In genomic region chr2:23021721-23022120, GRCm38 (mm10) we compare ENCODE assay signal across 9 mouse cellular contexts. TPM values are rescaled to one million over a fixed set of nuclear protein-coding genes. Genes with fewer than 3 reads are reported as not detected.
A peak's percentile ranks its signal among the peaks of the same experiment; 100 is the strongest.
DNase-seq lines count a peak whose midpoint lies in the region; ATAC-seq lines count a peak whose summit lies in the region.
"Had no signal": no experiment of that assay in that cellular context is flagged by ENCODE, and none has a peak within 500 bp of the region (broad histone marks: within the 10 kb centered on the region; RNA-seq: fewer than 3 reads in every experiment).

No protein-coding gene starts in this region.

- DNase-seq in adrenal gland, adult (ENCODE audit: inconsistent age in 2 of 2, low spot score in 1 of 2) = peak; percentile 67 to 85
- no peak for DNase-seq in adrenal gland, postnatal 4 days (ENCODE audit: low spot score in 2 of 2)
- DNase-seq in adrenal gland, postnatal 36 days = peak; percentile 67 to 74
- peak; percentile 45 for DNase-seq in heart, postnatal 10 days
- DNase-seq in ovary, postnatal 36 days (ENCODE audit: low spot score) = no peak
- no peak for DNase-seq in B cell, adult 2 months
- no peak for DNase-seq in left cerebral cortex, postnatal 36 days (ENCODE audit: low spot score in 2 of 2)

- peak; percentile 64 for ATAC-seq in megakaryocyte, adult 5-6 weeks (ENCODE audit: poor library complexity, severe bottlenecking)
- ATAC-seq: midbrain, embryonic 16.5 days had no signal

- intact Hi-C loops in heart, postnatal 10 days (cut with DNase I) = loop anchor here (2.0 kb wide), 1 partner anchor 15 kb away; no protein-coding TSS in a partner anchor
- intact Hi-C loops in left cerebral cortex, postnatal 36 days (cut with DNase I) = no loop called here

RNA-seq across cellular contexts. Expression of gene Abi1, which starts 18.3 kb away (rescaled TPM):
- total RNA-seq in adrenal gland, postnatal 4 days (2021) = 10 to 100 TPM; 80.8 to 87.5 TPM
- total RNA-seq in adrenal gland, postnatal 36 days (2021) = 10 to 100 TPM; 67.3 to 72.7 TPM
- total RNA-seq in heart, postnatal 10 days (2021) = 10 to 100 TPM; 43.2 to 45.1 TPM
- total RNA-seq in megakaryocyte, adult 5-6 weeks (2015) = 144 TPM in 2 replicates
- total RNA-seq in megakaryocyte, adult 5-6 weeks (2017) = 185 and 235 TPM in 2 replicates
- total RNA-seq in left cerebral cortex, postnatal 36 days (2021) = 100 to 1,000 TPM; 143 to 145 TPM

RNA-seq across cellular contexts. Expression of gene Acbd5, which starts 46.2 kb away (rescaled TPM):
- 10 to 100 TPM; 73.3 to 73.4 TPM for total RNA-seq in adrenal gland, postnatal 4 days (2021)
- 100 to 1,000 TPM in 1 of 2 experiments, 10 to 100 TPM in 1; 61.1 to 112 TPM for total RNA-seq in adrenal gland, postnatal 36 days (2021)
- 10 to 100 TPM; 31.1 to 32.5 TPM for total RNA-seq in heart, postnatal 10 days (2021)
- total RNA-seq in megakaryocyte, adult 5-6 weeks (2015) = 28.8 and 31.7 TPM in 2 replicates
- 47.4 and 48.7 TPM in 2 replicates for total RNA-seq in megakaryocyte, adult 5-6 weeks (2017)
- total RNA-seq in left cerebral cortex, postnatal 36 days (2021) = 10 to 100 TPM; 72.6 to 78.9 TPM

Comparison
In these comparisons a context has a peak if more than half of its experiments do, and no peak if none do; other contexts are left out.
1. DNase-seq: peak in adrenal gland, adult (2 of 2), adrenal gland, postnatal 36 days (2 of 2) and heart, postnatal 10 days (2 of 2); none in adrenal gland, postnatal 4 days (0 of 2), ovary, postnatal 36 days (single experiment), B cell, adult 2 months (0 of 2) and left cerebral cortex, postnatal 36 days (0 of 2).